Mouse (Mus musculus) cerebral cortex, adult 2 months (tissue): ENCODE measurements around the gene Gm20388.

Experiments used
- WGBS: fragments of 180-500 bp; shearing (Covaris S2); methylation state at CpG from one replicate; pipeline ENCODE4 v1.1.7; 2018; 5-methylcytosine and 5-hydroxymethylcytosine counted together

The Gm20388 gene

DNA sequence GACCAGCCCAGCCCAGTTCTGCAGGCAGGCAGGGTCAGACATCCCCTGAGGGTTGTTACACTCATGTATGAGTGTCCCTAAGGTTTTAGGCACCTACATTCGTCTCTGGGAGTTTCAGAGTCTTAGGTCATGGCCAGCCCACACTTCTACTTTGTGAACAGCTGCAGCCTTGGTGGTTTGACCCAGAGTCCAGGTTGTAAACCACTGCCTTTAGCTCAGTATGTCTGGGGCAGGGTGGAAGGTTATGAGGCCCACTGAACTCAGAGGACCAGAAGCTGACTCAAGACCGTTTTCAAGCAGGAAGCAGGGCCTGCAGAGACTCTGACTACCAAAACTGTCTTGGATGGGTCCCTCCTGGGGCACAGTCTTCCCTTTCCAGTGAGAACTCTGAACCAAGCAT, 829.9 kb downstream of the Gm20388 start:
- WGBS = 68% methylated on average over 2 of the region's 2 CpGs

DNA sequence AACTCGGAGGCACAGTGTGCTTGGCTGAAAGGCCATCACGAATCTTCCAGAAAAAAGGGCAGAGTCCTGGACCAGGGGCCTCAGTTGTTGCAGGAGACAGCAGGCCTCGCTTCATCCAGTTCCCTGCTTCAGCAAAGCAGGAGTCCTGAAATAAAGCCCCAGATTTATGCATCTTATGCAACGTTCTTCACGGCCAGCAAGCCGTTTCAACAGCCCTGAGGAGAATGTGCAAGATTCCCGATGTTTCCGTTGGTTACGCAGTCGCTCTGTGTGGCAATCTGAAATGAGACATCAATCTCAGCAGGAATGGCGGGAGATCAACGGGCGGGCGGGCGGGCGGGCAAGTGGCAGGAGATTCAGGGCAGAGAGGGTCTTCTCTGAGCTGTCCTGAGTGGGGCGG, 830.4 kb downstream of the Gm20388 start:
- WGBS = 65% methylated on average over 17 of the region's 17 CpGs

DNA sequence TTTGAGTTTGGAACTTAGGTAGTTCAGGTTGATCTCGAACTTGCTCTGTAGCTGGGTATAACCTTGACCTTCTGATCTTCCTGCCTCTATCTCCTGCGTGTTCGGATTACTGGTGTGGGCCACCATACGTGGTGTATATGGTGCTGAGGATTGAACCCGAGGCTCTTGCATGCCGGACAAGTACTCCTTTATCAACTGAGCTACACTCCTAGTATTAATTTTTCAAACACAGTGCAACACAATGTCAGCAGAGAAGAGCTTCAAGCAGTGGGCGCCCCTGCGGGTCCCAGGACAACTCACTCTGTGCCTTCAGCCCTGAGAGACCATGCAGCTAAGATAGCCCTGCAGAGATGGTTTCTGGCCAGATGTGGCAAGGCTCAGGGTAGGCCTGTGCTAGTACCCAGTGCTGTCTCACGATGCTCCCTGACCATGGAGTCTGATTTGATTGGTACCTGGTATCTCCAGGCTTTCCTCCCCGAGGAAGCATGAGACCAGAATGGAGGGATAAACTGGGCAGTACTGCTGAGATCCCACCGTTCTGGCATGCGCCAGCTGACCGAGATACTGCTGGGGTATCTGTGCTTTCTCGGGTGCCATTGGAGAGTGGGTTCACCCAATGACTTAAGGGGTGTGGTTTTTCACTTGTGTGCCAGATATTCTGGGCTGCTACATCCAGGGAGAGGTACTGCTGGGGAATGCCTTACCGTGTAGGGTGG, 831.3 kb downstream of the Gm20388 start:
- WGBS = 94% methylated on average over 15 of the region's 15 CpGs

DNA sequence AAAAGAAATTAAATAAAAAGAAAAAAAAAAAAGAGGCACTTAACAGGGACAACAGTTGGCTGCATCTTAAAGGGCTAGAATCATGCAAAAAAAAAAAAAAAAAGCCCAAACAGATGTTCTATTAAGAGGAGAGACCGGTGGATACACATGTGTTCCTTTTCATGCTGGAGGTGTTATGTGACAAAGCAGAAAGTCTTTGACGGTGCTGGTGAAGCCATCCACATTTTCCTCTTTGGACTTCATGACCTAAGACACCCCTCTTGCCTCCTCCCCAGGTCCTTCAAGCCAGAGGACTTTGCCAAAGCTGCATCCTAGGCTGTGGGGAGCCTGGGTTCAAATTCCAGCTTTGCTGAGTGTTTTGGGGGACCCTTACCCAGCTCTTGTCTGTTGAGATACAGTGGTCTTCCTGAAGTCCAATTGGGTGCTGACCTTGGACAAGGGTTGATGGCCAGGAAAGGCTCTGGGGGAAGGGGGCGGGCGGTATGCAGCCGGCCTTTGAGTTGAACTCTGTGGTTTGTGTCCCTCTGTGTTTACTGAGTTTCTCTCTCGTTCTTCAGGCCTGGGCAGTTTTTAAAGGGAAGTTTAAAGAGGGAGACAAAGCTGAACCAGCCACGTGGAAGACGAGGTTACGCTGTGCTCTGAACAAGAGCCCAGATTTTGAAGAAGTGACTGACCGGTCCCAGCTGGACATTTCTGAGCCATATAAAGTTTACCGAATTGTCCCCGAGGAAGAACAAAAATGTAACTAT, 832.7 kb downstream of the Gm20388 start:
- WGBS = 70% methylated on average over 12 of the region's 12 CpGs

DNA sequence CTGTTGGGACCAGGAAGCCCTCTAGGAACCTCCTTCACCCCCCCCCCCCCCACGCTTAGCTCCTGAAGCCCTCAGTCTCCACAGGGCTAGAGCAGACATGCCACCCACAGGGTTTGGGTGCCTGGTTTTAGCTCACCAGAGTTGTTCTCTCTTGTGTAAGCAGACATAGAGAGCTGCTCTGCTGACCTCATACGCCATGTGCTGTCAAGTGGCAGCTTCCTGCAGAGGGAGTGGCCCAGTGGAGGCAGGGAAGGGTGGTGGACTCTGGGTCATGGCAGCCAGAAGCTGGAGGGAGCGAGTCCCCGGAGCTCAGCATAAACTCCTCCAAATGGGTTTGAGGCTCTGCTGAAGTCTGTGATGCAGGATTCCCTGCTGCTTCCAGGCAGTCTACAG, 833.3 kb downstream of the Gm20388 start:
- 78% methylated on average over 4 of the region's 4 CpGs for WGBS

DNA sequence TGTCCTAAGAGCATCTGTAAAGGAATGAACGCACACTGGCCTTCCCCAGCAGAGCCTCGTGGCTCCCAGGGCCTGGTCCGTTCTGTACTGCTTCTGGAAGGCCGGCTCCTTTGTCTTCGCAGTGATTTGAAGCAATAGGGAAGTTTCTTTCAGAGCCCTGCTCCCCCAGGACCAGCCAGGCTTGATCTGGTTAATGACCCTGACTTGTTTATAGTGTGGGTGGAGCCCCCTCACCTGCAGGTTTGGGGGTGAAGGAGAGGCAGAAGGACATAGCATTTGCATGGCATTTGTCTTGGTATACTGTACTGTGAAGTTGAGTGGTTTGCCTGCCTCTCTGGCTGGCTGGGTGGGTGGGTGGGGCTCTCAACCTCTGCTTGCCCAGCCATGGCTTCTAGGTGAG, 833.8 kb downstream of the Gm20388 start:
- 79% methylated on average over 5 of the region's 5 CpGs for WGBS

DNA sequence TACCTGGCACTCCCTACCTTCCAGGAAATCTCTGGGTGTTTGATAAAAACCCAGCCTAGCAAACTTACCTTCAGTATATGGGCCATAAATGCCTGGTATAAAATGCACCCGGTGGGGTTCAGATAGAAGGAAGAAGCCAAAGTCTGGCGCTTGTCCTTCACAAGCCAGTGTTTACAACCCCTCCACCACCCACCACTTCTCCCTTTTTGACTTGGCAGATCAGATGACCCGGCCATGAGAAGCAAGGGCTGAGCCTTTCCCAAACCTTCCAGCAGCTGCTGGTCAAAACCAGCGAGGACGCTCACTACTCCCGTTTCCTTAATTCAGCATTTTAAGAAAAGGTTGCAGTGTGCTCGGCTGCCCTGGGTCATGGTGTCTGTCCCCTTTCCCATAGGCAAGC, 834.6 kb downstream of the Gm20388 start:
- WGBS = 83% methylated on average over 7 of the region's 7 CpGs

DNA sequence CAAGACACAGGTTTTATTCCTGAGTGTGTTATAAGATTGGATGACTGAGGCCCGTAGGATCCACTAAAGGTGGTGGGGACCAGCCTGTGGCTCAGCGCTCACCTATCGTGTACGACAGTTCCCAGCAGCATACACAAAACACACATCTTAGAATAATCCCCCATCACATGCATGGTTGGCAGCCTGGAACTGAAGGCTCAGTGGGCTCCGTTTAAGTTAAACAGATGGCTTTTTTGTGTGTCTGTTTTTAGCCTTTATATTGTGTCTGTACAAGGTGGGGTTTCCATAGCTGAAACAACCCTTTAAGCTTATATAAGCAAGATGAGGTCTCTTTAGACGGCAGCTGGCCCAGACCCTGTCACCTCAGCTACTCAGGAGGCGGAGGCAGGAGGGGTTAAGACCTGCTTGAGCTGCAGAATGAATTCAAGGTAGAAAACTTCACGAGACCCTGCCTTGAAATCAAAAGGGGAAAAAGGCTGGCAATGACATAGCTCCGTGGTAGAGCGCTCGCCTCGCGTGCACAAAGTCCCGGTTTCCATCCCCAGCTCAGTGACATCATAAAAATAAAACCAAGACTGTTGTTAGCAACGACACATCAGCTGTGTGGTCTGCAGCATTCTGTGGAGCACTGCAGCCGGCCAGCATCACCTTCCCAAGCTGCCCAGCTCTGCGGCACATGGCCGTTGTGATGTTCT, 835.5 kb downstream of the Gm20388 start:
- WGBS = 70% methylated on average over 18 of the region's 18 CpGs

DNA sequence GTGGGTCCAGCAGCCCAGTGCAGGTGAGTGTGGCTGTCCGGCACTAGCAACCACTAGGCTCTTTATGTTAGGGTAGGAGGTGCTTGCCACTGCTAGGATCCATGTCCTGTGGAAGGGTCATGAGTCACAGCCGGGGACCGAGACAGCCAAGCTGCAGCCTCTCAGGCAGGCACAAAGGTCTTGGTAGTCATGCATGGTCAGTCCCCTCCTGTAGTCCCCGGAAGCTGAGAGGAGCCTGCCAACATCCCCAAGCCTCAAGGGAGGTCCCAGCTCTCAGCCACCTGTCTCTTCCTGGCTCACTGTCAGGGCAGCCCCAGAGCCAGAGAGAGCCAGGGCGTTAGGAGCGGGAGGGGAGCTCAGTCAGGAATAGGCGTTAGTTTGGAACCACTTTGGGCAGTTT, 836.6 kb downstream of the Gm20388 start:
- WGBS = 82% methylated on average over 7 of the region's 7 CpGs

DNA sequence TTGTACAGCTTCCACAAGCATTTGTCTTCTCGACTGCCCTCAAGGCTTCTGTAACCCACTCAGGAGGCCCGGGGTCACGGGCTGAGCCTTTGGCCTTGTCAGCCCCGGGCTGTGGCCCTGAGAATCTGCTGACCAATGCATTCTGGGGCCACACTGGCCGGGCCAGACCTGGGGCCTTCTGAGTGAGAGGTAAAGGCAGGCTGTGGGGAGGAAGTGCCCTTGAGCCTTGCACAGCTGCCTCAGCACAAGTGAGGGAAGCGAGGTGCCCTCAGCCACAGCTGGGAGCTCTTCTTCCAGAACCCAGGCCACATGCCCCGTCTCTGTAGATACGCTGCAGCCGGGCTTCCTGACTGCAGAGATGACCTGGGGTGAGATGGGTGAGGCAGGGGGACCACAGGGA, 840.0 kb downstream of the Gm20388 start:
- 87% methylated on average over 9 of the region's 9 CpGs for WGBS

DNA sequence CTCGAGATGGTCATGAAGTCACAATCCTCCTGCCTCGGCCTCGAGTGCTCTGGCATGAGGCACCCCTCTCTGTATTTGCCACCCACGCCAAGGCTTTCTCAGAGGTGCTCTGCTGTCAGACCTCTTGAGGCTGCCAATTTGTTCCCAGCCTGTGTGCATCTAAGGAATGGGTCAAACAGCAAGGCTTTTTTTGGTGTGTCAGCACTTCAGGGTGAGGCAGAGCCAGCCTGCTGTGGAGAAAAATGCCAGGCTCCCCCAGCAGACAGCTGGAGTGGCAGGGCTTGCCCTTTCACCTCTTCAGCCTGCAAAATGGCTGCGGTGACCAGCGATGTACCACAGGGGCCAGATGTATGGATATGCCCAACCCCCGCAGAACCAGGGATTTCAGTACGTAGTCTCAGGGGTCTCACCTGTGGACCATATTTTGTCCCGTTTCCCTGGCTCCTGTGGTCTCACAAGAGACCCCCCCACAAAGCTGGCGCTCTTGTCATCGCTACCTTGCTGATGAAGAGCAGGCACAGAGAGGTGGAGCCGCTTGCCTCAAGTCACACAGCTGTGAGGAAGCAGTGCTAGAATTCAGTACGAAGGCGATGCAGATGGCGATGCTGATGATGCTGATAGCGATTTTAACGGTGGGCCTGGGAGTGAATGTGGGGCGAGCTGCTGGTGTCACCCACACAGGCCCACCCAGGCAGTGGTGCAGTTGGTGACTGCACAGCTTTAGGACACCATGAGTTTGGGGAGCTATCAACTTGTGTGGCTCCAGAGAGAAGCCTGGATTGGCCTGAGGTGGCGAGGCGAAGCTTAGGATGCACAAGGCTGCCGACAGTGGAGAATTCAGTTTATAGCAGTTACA, 840.8 kb downstream of the Gm20388 start:
- WGBS = 84% methylated on average over 21 of the region's 21 CpGs

DNA sequence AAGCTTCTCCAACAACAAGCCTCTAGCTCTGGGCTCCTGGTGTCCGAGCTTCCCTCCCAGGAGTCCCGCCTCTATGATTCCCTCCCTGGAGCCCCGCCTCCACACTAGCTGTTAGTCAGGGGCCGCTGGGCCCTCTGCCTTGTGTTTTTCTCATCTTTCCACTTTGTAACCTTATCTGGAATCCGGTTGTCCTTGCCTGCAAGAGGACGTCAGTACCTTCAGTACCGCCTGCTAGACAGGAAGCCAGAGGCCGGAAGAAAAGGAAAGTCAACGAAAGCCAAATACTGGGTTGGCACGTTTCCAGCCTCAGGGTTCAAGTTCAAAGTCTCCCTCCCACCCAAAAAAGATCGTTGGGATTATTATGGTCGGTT, 841.4 kb downstream of the Gm20388 start:
- 42% methylated on average over 12 of the region's 12 CpGs for WGBS

DNA sequence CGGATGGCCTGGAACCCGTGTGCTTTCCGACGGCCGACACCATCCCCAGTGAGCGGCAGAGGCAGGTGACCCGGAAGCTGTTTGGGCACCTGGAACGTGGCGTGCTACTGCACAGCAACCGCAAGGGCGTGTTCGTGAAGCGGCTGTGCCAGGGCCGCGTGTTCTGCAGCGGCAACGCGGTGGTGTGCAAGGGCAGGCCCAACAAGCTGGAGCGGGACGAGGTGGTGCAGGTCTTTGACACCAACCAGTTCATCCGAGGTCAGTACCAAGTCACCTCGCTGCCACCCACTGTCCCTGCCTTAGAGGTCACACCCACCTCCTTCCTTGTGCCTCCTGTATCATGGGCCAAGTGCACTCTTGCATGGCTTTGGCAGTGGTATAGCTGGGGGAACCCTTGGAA, 842.8 kb downstream of the Gm20388 start:
- WGBS = 97% methylated on average over 22 of the region's 22 CpGs

DNA sequence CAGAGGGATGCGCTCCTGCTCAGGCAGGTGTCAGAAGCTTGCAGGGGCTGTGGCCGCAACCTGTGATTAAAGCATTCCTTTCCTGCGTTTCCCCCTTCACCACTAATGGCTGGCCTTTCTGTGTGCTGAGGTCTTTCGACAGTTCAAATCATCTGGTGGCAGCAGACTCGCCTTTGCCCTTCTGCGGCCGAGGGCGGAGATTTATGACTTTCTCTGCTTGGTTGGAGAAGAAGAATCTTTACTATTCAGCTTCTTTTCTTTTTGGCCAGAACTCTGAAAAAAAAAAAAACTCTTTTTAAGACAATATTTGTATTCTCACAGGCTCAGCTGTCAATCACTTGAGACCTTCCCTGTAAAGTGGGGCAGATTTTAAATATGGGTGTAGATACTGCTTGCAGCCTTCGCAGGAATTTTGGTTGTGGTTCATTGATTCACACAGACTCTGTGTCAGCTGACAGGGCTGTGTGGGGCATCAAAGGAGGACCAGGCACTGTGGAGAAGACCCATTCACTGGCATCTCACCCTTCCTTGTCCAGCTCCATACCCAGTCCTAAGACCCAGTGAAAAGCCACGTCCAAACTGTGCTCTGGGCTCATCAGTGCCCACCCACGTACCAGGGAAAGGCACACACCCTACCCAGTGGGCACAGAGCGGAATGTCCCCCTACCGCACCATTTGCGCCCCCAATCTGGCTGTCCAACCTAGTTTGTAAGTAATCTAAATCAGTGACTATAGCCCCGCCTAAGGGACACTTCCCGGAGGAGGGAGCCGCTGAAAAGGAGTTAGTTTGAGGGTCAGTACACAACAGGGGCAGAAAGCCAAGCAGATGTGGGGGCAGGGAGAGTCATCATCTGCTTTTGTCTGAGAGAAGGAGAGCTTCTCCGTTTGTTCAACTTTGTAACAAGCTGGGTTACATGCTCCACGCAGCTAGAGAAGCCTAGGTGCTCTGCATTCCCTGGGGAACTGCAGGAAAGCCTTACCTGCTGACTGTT, 845.0 kb downstream of the Gm20388 start:
- 82% methylated on average over 19 of the region's 19 CpGs for WGBS

DNA sequence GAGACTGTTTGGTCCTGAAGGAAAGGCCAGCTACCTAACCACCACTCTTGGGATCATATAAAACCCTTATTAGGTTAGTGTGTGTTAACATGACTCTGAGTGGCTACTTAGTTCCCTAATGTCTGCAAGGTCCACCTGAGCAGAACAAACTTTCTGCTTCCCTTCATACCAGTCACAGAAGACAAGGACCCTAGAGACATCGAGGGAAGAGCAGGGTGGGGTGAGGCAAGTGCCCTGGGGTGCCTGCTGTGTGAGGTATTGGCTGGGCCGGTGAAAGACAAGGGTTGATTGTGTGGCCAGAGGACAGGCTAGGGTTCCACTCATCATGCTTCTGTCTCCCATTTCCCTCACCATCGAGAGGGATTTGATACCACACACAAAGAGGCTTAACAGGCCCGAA, 847.4 kb downstream of the Gm20388 start:
- 50% methylated on average over 4 of the region's 4 CpGs for WGBS

DNA sequence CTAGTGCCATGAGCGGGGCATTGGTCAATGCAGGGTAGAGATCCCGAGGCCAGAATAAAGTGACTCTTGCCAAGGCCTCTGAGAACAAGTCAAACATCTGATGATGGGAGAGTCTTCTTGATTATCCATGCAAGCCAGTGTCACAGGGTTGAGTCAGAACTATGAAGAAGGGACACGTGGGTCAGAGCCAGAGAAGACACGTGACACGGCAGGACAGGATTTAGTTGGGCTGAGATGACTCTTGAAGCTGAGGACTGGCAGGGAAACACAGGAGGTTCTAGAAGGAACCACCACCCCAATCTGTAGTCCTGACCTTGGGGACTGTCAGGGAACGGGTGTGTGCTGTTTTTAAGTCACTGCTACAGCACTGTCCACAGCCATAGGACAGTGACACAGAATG, 849.2 kb downstream of the Gm20388 start:
- WGBS = 87% methylated on average over 6 of the region's 6 CpGs

DNA sequence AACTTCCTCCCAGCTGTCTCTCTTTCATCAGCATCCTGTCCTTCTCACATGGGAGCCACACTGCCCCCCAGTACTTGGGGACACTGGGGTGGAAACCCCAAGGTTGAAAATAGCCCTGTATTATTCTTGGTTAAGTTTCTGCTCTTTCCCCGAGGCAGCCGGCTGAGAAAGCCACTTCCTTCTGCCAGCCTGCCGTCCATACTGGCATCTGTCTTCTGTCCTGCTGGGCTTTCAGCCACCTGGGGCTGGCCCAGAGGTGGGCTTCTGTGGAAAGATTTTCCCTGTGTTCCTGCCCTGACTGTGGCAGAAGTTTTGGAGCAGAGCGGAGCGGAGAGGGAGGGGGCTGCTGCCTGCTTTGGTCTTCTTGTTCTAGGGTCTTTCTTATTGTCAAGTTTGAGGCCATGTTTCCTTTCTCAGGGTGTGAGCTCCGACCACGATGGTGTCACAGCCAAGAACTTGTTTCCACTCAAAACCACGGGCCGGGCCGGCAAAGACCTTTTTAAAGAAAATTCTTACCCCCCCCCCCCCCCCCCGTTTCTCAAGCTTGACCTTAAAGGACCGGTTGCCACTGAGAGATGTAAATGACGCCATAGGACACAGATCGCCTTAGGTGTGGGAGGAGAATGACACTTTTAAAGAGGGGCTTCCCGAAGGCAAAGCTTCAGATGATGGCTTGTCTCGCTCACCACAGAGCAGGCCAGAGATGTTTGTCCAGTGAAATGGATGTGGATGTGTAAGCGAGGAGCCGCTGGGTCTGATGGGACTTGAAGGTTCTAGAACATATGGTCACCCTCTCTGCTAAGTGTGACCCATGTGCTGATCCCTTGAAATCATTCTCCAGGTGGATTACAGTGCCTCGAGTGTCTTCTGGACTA, 849.9 kb downstream of the Gm20388 start:
- WGBS = 77% methylated on average over 19 of the region's 19 CpGs

DNA sequence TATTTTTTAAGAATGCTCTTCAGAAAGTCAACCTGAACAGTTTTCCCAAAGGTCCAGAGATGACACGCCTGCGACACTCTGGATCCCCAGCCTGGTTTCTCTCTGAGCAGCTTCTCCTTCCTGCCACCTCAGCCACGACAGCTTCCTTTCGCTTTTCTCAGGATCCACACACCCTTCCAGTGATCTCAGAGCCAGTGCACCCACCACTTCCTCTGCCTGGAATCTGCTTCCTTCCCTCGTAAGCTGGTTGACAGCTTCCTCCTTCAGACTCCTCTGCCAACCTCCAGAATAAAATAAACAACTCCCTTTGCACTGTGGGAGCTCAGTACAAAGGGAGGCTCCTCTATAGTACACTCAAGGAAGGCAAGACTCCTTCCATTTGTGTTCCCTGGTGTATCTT, 852.6 kb downstream of the Gm20388 start:
- WGBS = 43% methylated on average over 5 of the region's 5 CpGs

DNA sequence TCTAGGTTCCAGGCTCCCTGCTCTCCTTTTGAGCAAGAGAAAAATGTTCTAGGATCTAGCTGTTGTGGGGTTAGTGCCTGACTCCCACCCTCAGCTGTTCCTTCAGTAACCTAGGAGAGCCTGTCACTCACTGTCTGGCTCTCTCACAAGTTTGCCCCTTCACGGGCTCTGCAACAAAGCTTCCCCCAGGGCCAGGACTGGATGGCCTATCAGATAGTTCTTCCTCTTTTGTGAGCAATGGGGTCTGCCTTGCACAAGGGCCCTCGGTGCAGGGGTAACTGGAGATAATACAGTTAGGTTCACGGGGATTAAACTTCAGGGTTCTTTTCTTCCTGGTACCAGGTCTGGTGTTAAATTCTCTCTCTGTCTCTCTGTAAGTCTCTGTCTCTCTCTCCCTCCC, 856.0 kb downstream of the Gm20388 start:
- WGBS = 63% methylated on average over 3 of the region's 3 CpGs
